Mouse (Mus musculus) spleen, adult 2 months (tissue): ENCODE results near the gene Tmprss9.

Experiments
- CTCF ChIP-seq: fragments of 200-500 bp; IDR thresholded peaks from 2 replicates; pipeline ENCODE4 v1.5.1; 2011; ENCODE audit warnings: mild to moderate bottlenecking, inconsistent platforms; ENCODE audit not compliant: insufficient read depth, insufficient read length, insufficient replicate concordance; ENCODE audit errors: extremely low read depth
- POLR2A ChIP-seq: fragments of 200-500 bp; IDR thresholded peaks from 2 replicates; pipeline ENCODE4 v1.6.1; 2011; ENCODE audit warnings: low read depth, low read length, inconsistent platforms

DNA sequence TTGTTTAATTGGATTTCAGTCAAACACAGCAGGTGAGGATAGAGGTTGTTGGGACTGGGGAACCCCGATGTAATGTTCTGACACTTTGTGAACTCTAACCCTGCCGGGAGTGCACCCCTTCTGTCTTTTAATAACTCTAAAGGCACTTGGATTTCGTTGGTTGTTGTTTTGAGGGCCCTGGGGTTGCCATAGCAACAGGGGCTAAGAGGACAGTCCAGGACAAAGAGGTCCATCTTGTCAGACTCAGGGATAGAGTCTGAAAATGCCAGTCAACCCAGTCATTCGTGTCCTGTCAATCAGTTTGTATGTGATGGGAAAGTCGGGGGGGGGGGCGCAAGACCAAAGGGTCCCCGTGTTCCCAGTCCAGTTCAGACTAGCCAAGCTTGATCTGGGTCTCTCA is 38.8 kb upstream of the Tmprss9 start:
- no peak for TF ChIP-seq CTCF
- TF ChIP-seq POLR2A = no peak
